Mouse (Mus musculus): ENCODE measurements at regions not wholly inside any gene's neighbourhood (a gene's known extent, or its start where the extent isn't known, plus 50 kb on each side); places are given as distances from the start of the nearest gene placed in this dataset.

DNA sequence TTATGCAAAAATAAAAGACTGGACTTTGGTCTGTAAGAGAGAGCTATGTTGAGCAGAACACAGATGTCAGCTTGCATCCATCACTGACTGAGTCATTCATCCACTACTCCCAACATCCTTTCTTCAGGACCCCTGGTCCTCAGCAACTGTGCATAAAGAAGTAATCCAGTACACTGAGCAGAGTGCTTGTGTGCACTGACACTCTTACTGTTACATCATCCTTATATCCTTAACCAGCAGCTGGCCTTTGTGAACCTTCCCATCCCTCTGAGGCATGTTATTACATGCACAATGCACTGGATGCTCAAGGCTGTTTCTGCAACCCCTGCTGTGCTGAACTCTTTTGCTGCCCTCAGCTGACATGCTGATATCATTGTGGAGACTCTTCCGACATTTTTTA is 144.2 kb upstream of the Fam92a start:
- H3K27me3 ChIP-seq (ENCODE audit: control insufficient read depth, insufficient read depth, low read length), result no peaks in the 10 kb centered on the region
- H3K36me3 ChIP-seq (ENCODE audit: control insufficient read depth, insufficient read depth, low read length), result no peaks in the 10 kb centered on the region
- WGBS, result 92% methylated on average over 1 of the region's 1 CpGs
- no peak overlapping the region for H3K4me3 ChIP-seq (ENCODE audit: control insufficient read depth, insufficient read depth, low read length)
- no peak overlapping the region for H3K27ac ChIP-seq (ENCODE audit: control insufficient read depth, insufficient read depth, low read length)
- no peak for DNase-seq
- no peaks in the 10 kb centered on the region for H3K4me1 ChIP-seq (replicated peaks; ENCODE audit: control insufficient read depth, insufficient read depth, low read length)
- no peak for TF ChIP-seq POLR2A (IDR thresholded peaks at IDR 0.05; ENCODE audit: control insufficient read depth, extremely low read depth, insufficient read depth, low read length, poor library complexity)
- no peak for TF ChIP-seq CTCF (IDR thresholded peaks at IDR 0.05; ENCODE audit: borderline replicate concordance, control insufficient read depth, extremely low read depth, insufficient read depth, low read length, poor library complexity)

DNA sequence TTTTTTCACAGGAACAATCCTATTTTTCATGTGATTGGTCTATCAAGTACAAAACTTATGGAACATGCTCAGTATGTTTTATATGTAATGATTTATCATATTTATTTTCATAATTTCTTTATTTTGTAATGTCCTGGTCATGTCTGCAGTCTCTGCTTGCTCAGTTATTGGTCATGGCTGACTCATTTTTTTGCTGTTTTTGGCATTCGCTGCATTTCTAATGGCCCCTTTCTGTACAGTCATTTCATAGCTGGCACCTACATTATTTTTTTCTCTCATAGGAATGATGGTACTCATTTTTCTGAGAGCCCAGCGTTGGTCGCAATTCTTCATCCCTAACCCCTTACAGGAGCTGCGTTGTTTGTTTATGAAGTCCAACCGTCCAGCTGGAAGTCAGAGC is 136.5 kb upstream of the Fam92a start:
- WGBS, result 95% methylated on average over 5 of the region's 5 CpGs
- Histone ChIP-seq H3K36me3 (ENCODE audit: control insufficient read depth, insufficient read depth, low read length) (no peaks in the 10 kb centered on the region), H3K4me1 (replicated peaks; ENCODE audit: control insufficient read depth, insufficient read depth, low read length) (no peaks in the 10 kb centered on the region), H3K27me3 (ENCODE audit: control insufficient read depth, insufficient read depth, low read length) (no peaks in the 10 kb centered on the region), H3K27ac (ENCODE audit: control insufficient read depth, insufficient read depth, low read length) (no peak overlapping the region), H3K4me3 (ENCODE audit: control insufficient read depth, insufficient read depth, low read length) (no peak overlapping the region)
- no peak for TF ChIP-seq CTCF (IDR thresholded peaks at IDR 0.05; ENCODE audit: borderline replicate concordance, control insufficient read depth, extremely low read depth, insufficient read depth, low read length, poor library complexity)
- no peak for TF ChIP-seq POLR2A (IDR thresholded peaks at IDR 0.05; ENCODE audit: control insufficient read depth, extremely low read depth, insufficient read depth, low read length, poor library complexity)
- no peak for DNase-seq

GRCm38 (mm10) chr4:12306618-12307565 is 135.1 kb upstream of the Fam92a start:
- Histone ChIP-seq H3K4me1 (replicated peaks; ENCODE audit: control insufficient read depth, insufficient read depth, low read length) (no peaks in the 10 kb centered on the region), H3K4me3 (ENCODE audit: control insufficient read depth, insufficient read depth, low read length) (no peak overlapping the region), H3K27me3 (ENCODE audit: control insufficient read depth, insufficient read depth, low read length) (no peaks in the 10 kb centered on the region), H3K27ac (ENCODE audit: control insufficient read depth, insufficient read depth, low read length) (no peak overlapping the region), H3K36me3 (ENCODE audit: control insufficient read depth, insufficient read depth, low read length) (no peaks in the 10 kb centered on the region)
- no peak for DNase-seq
- WGBS, result 89% methylated on average over 9 of the region's 9 CpGs
- no peak for TF ChIP-seq CTCF (IDR thresholded peaks at IDR 0.05; ENCODE audit: borderline replicate concordance, control insufficient read depth, extremely low read depth, insufficient read depth, low read length, poor library complexity)
- no peak for TF ChIP-seq POLR2A (IDR thresholded peaks at IDR 0.05; ENCODE audit: control insufficient read depth, extremely low read depth, insufficient read depth, low read length, poor library complexity)

GRCm38 (mm10) chr4:12287079-12287686 is 115.4 kb upstream of the Fam92a start:
- Histone ChIP-seq H3K36me3 (ENCODE audit: control insufficient read depth, insufficient read depth, low read length) (no peaks in the 10 kb centered on the region), H3K4me1 (replicated peaks; ENCODE audit: control insufficient read depth, insufficient read depth, low read length) (no peaks in the 10 kb centered on the region), H3K27me3 (ENCODE audit: control insufficient read depth, insufficient read depth, low read length) (no peaks in the 10 kb centered on the region), H3K27ac (ENCODE audit: control insufficient read depth, insufficient read depth, low read length) (no peak overlapping the region), H3K4me3 (ENCODE audit: control insufficient read depth, insufficient read depth, low read length) (no peak overlapping the region)
- TF ChIP-seq POLR2A (IDR thresholded peaks at IDR 0.05; ENCODE audit: control insufficient read depth, extremely low read depth, insufficient read depth, low read length, poor library complexity) (no peak), CTCF (IDR thresholded peaks at IDR 0.05; ENCODE audit: borderline replicate concordance, control insufficient read depth, extremely low read depth, insufficient read depth, low read length, poor library complexity) (no peak)
- DNase-seq, result no peak
- 86% methylated on average over 4 of the region's 4 CpGs for WGBS

GRCm38 (mm10) chr4:12286391-12286790 is 114.6 kb upstream of the Fam92a start:
- Histone ChIP-seq H3K36me3 (ENCODE audit: control insufficient read depth, insufficient read depth, low read length) (no peaks in the 10 kb centered on the region), H3K4me3 (ENCODE audit: control insufficient read depth, insufficient read depth, low read length) (no peak overlapping the region), H3K27ac (ENCODE audit: control insufficient read depth, insufficient read depth, low read length) (no peak overlapping the region), H3K27me3 (ENCODE audit: control insufficient read depth, insufficient read depth, low read length) (no peaks in the 10 kb centered on the region), H3K4me1 (replicated peaks; ENCODE audit: control insufficient read depth, insufficient read depth, low read length) (no peaks in the 10 kb centered on the region)
- TF ChIP-seq CTCF (IDR thresholded peaks at IDR 0.05; ENCODE audit: borderline replicate concordance, control insufficient read depth, extremely low read depth, insufficient read depth, low read length, poor library complexity) (no peak), POLR2A (IDR thresholded peaks at IDR 0.05; ENCODE audit: control insufficient read depth, extremely low read depth, insufficient read depth, low read length, poor library complexity) (no peak)
- DNase-seq, result no peak
- 94% methylated on average over 1 of the region's 1 CpGs for WGBS

DNA sequence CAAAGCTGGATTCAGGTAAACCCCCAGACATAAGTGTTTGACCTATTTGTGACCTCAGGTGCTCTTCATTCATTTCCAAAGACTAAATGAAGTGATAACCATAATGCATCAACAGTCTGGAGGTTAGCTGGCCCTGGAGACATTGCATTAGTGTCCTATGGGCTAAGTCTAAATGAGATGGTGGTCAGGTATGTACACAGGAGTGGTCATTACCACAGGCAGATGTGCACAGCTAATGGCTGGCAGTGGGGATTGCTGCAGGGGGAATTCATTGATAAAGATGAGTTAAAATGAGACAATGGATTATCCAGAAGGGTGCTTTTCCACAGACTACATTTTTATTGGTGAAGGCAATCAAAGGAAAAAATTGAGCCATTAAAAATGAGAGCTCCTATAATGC is 114.2 kb upstream of the Fam92a start:
- no peak for DNase-seq

More for the DNA sequence above, 114.2 kb upstream of the Fam92a start:
- Histone ChIP-seq H3K4me3 (ENCODE audit: control insufficient read depth, insufficient read depth, low read length) (no peak overlapping the region), H3K36me3 (ENCODE audit: control insufficient read depth, insufficient read depth, low read length) (no peaks in the 10 kb centered on the region), H3K27me3 (ENCODE audit: control insufficient read depth, insufficient read depth, low read length) (no peaks in the 10 kb centered on the region), H3K4me1 (replicated peaks; ENCODE audit: control insufficient read depth, insufficient read depth, low read length) (no peaks in the 10 kb centered on the region), H3K27ac (ENCODE audit: control insufficient read depth, insufficient read depth, low read length) (no peak overlapping the region)
- no peak for TF ChIP-seq POLR2A (IDR thresholded peaks at IDR 0.05; ENCODE audit: control insufficient read depth, extremely low read depth, insufficient read depth, low read length, poor library complexity)
- TF ChIP-seq CTCF (IDR thresholded peaks at IDR 0.05; ENCODE audit: borderline replicate concordance, control insufficient read depth, extremely low read depth, insufficient read depth, low read length, poor library complexity), result no peak
